Mouse (Mus musculus) E14TG2a.4 (cell line): ENCODE measurements around the gene Zfp747.
"Not testable (repeated sequence)": the region's sequence is repeated elsewhere in the genome, so short reads cannot be mapped to it uniquely, and the experiment has no call there.

Source experiments
- H3K27me3 ChIP-seq: 2 replicates; pipeline ENCODE4 v1.6.1; 2014; ENCODE audit warnings: low read length, control low read depth; ENCODE audit not compliant: insufficient read depth
- H3K36me3 ChIP-seq: 2 replicates; pipeline ENCODE4 v1.6.1; 2014; ENCODE audit warnings: low read length, control low read depth; ENCODE audit not compliant: insufficient read depth
- H3K4me1 ChIP-seq: replicated peaks from 2 replicates; pipeline ENCODE4 v1.6.1; 2014; ENCODE audit warnings: low read depth, low read length, control low read depth
- H3K4me3 ChIP-seq: replicated peaks from 2 replicates; pipeline ENCODE4 v1.5.1; 2014; ENCODE audit warnings: mild to moderate bottlenecking, low read length
- H3K9me3 ChIP-seq: 2 replicates; pipeline ENCODE4 v1.6.1; 2014; ENCODE audit warnings: low read length, control low read depth
- CTCF ChIP-seq: conservative IDR thresholded peaks from 2 replicates; pipeline ENCODE4 v1.5.1; 2014; ENCODE audit warnings: low read length
- NANOG ChIP-seq: IDR thresholded peaks from 2 replicates; pipeline ENCODE4 v1.6.1; 2014; ENCODE audit warnings: borderline replicate concordance, low read length, mixed read lengths
- POU5F1 ChIP-seq: IDR thresholded peaks from 2 replicates; pipeline ENCODE4 v1.6.1; 2014; ENCODE audit warnings: low read length, borderline replicate concordance

Gene Zfp747

DNA sequence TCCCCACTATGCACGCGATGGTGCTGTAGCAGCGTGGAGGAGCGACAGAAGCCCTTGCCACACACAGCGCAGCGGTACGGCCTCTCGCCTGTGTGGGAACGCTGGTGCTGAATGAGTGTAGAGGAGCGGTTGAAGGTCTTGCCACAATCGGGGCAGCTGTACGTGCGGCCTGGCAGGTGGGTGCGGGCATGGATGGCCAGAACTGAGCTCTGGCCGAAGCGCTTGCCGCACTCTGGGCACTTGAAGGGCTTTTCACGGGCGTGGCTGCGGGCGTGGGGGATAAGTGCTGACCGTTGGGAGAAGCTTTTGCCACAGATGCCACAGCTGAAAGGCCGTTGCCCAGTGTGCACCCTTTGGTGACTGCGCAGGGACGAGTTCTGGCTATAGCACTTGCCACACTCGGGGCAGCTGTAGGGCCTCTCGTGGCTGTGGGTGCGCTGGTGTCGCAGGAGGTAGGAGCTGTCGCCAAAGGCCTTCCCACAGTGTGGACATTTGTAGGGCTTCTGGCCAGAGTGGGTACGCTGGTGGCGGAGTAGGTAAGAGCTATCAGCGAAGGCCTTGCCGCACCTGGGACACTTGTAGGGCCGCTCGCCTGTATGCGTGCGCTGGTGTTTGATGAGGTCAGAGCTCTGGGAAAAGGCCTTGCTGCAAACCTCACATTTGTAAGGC lies 32.4 kb downstream of the Zfp747 start:
- Histone ChIP-seq H3K36me3 (no peaks in the 10 kb centered on the region), H3K4me3 (peak overlapping the region; percentile 97), H3K4me1 (peaks cover 53% of the 10 kb centered on the region), H3K9me3 (no peaks in the 10 kb centered on the region), H3K27me3 (peaks cover 29% of the 10 kb centered on the region)
- TF ChIP-seq POU5F1 (no peak), NANOG (no peak), CTCF (no peak)

DNA sequence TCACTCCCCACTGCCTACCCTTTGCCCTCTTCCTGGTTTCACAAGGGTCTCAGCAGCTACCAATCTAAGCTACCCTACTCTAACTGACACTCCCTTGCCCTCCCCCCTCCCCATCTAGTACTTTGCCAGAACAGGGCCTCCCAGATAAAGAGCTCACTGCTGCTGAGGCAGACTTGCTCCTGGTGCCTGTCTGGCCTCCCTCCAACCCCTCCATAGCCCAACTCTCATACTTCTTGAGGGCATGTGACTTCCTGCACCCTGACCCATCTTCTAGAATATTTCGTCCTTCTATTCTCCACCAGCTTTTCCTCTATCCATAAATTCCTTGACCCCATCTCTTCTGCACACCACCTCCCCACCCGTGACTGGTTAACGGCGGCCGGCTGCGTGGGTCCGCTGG lies 33.0 kb downstream of the Zfp747 start:
- H3K4me1 ChIP-seq, result peaks cover 53% of the 10 kb centered on the region
- TF ChIP-seq NANOG, result no peak
- TF ChIP-seq CTCF, result no peak
- no peak for TF ChIP-seq POU5F1
- H3K4me3 ChIP-seq, result peak overlapping the region; percentile 97
- H3K36me3 ChIP-seq, result no peaks in the 10 kb centered on the region
- H3K9me3 ChIP-seq, result no peaks in the 10 kb centered on the region
- H3K27me3 ChIP-seq, result peaks cover 29% of the 10 kb centered on the region

DNA sequence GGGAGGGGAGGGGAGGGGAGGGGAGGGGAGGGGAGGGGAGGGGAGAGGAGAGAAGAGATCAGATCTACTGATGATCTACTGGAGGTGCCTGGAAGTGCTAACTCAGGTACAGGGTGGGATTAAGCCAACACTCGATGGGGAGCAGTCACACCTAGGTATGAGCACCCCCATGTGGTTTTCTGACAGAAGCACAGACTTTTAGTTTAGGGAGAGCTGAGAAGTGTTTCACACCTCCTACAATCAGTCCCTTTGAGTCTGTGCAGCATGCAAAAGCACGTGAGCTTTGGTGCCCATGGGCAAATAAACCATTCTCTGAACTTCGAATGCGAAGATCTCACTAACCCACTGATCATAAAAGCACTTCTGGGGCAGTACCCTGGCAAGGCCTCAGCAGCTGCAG lies 33.5 kb downstream of the Zfp747 start:
- H3K36me3 ChIP-seq, result no peaks in the 10 kb centered on the region
- H3K4me3 ChIP-seq, result no peak overlapping the region
- TF ChIP-seq NANOG, result no peak
- peak; percentile 17 for TF ChIP-seq CTCF
- peaks cover 53% of the 10 kb centered on the region for H3K4me1 ChIP-seq
- H3K27me3 ChIP-seq, result peaks cover 29% of the 10 kb centered on the region
- H3K9me3 ChIP-seq, result no peaks in the 10 kb centered on the region

DNA sequence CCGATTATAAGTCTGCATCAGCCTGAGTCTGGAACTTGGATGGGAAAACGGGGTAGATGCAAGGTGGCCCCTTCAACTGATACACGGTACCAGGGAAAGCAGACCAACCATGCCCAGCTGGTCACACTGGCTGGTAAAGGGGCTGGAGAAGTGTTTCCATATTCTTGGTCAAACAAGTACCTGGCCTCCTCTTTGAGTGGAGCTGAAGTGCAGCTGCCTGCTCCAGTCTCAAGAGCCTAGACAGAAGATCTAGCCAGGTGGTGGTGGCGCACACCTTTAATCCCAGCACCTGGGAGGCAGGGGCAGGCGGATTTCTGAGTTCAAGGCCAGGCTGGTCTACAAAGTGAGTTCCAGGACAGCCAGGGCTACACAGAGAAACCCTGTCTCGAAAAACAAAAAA lies 34.0 kb downstream of the Zfp747 start:
- H3K36me3 ChIP-seq, result not testable (repeated sequence)

DNA sequence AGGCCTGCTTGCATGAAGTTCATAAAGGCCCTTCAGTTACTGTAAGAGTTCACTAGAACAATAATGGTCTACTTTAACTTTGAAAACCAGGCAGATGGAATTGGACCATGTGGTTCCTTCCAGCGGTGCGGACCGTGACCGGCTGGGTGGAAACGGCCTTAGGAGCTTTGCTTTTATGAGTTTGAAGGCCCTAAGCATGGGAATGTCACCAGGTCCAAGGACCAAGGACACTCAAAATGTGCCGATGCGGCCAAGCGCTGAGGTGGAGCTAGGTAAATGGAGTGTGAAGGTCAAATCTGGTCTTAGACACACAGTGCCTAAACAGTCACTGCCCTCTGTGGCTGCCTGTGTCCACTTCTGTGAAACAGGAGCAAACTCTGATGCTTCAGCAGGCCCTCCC lies 34.5 kb downstream of the Zfp747 start:
- TF ChIP-seq POU5F1 (no peak), CTCF (no peak), NANOG (no peak)
- H3K27me3 ChIP-seq, result peaks cover 32% of the 10 kb centered on the region
- no peak overlapping the region for H3K4me3 ChIP-seq
- H3K36me3 ChIP-seq, result no peaks in the 10 kb centered on the region
- H3K4me1 ChIP-seq, result peaks cover 44% of the 10 kb centered on the region
- H3K9me3 ChIP-seq, result no peaks in the 10 kb centered on the region

More for the DNA sequence above, 34.0 kb downstream of the Zfp747 start:
- H3K4me1 ChIP-seq, result peaks cover 49% of the 10 kb centered on the region
- peaks cover 29% of the 10 kb centered on the region for H3K27me3 ChIP-seq
- not testable (repeated sequence) for H3K4me3 ChIP-seq, H3K9me3 ChIP-seq

DNA sequence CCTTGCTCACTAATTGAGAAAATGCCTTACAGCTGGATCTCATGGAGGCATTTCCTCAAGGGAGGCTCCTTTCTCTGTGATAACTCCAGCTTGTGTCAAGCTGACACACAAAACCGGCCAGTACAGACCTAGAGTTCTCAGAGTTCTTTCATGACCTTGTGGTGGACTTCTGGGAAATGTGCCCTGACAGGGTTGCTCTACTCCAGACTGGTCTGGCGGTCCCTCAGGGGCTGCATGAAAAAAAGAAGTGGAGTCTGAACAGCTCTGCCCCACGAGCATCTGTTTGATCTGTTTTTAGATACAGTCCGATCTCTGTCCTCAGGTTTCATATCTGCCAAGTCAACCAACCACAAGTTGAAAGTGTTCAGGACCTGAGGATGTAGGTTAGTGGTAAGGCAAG lies 38.2 kb downstream of the Zfp747 start:
- no peaks in the 10 kb centered on the region for H3K36me3 ChIP-seq
- no peak overlapping the region for H3K4me3 ChIP-seq
- H3K9me3 ChIP-seq, result no peaks in the 10 kb centered on the region
- peaks cover 7% of the 10 kb centered on the region for H3K27me3 ChIP-seq
- H3K4me1 ChIP-seq, result peaks cover 17% of the 10 kb centered on the region
- TF ChIP-seq NANOG (no peak), POU5F1 (no peak), CTCF (no peak)

DNA sequence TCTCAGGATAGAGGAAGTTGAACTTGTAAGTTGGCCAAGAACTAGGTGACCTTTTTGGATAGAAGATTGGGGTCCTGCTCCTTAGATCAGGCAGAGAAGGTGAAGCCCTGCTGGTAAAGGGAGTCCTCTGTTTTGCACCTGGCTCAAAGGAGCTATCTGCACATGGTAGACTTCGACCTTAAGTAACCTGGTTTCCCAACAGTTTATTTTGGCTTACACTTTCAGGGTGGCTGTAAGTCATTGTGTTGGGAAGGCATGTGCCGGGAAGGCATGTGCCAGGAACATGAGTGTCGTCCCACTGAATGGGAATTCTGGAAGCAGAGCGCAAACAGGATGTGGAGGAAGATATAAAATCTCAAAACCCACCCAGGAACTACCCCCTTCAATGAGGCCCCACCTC lies 40.2 kb downstream of the Zfp747 start:
- Histone ChIP-seq H3K4me1 (peaks cover 3% of the 10 kb centered on the region), H3K9me3 (no peaks in the 10 kb centered on the region), H3K4me3 (no peak overlapping the region), H3K36me3 (no peaks in the 10 kb centered on the region), H3K27me3 (peaks cover 3% of the 10 kb centered on the region; the same call in 1 of the 2 replicates)
- TF ChIP-seq CTCF, result no peak
- no peak for TF ChIP-seq POU5F1
- no peak for TF ChIP-seq NANOG

DNA sequence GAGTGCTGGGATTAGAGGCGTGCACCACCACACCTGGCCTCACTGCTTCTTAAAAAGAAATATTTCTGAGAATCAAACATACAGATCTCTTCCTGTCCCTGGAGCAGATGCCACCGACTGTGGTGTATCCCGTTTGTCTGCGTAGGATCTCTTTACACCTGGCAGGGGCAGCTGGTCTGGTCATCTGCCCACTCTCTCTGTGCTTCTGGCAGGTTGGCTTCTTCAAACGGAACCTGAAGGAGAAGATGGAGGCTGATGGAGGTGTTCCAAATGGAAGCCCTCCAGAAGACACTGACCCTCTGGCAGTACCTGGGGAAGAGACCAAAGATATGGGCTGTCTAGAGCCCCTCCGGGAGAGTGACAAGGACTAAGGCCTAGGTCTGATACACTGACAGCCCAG lies 42.6 kb downstream of the Zfp747 start:
- Histone ChIP-seq H3K9me3 (no peaks in the 10 kb centered on the region), H3K4me1 (no peaks in the 10 kb centered on the region), H3K4me3 (no peak overlapping the region), H3K27me3 (peaks cover 3% of the 10 kb centered on the region; the same call in 1 of the 2 replicates), H3K36me3 (no peaks in the 10 kb centered on the region)
- TF ChIP-seq NANOG, result no peak
- no peak for TF ChIP-seq POU5F1
- TF ChIP-seq CTCF, result no peak

DNA sequence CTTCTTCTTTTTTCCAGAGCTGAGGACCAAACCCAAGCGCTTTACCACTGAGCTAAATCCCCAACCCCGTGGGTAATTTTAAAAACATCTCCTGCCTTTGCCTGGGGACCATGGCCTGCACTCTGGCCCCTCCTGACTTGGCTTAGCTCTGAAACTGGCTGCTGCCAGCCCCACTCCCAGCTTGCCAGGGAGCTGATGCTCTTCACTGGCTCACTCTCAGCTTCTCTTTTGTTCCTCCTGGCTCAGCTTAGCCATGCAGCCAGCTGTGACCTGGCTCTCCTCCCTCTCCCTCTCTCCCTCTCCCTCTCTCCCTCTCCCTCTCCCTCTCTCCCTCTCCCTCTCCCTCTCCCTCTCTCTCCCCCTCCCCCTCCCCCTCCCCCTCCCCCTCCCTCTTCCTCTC lies 49.2 kb downstream of the Zfp747 start:
- H3K36me3 ChIP-seq, result no peaks in the 10 kb centered on the region
- TF ChIP-seq CTCF (no peak), NANOG (no peak), POU5F1 (no peak)
- no peak overlapping the region for H3K4me3 ChIP-seq
- no peaks in the 10 kb centered on the region for H3K27me3 ChIP-seq
- peaks cover 8% of the 10 kb centered on the region for H3K4me1 ChIP-seq
- no peaks in the 10 kb centered on the region for H3K9me3 ChIP-seq
